Comparison of ENCODE assay signal across 11 mouse cellular contexts in the genomic region with DNA sequence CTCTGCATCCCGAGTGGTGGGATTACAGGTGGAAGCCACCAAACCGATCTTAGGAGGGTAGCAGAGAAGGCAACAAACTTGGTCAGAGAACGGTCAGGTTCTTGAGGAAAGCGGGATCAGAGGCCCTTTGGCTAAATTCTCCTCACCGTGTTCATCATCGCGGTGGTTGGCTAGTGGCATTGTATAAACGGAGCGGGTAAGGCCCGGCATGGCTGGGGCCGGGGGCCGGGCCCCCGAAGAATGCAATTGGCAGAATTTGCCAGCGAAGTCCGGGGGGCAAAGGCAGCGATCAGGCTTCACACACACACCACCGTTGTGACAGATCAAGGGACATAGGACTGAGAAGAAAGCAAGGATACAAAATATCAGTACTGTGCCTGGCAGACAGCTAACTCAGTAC. TPM values are rescaled to one million over a fixed set of nuclear protein-coding genes. Genes with fewer than 3 reads are reported as not detected.
DNase-seq lines count a peak whose midpoint lies in the region; ATAC-seq and TF ChIP-seq lines count a peak whose summit lies in the region.
"Had no signal": no experiment of that assay in that cellular context is flagged by ENCODE, and none has a peak within 500 bp of the region (broad histone marks: within the 10 kb centered on the region; RNA-seq: fewer than 3 reads in every experiment).

No protein-coding gene starts in this region.

- TF ChIP-seq EP300 in CH12.LX (IDR thresholded peaks at IDR 0.05; ENCODE audit: low read length) = no peak

- peak overlapping the region; percentile 35; the same call in 1 of the 2 replicates for H3K4me3 ChIP-seq in hindbrain, embryonic 13.5 days
- no peak overlapping the region for H3K4me3 ChIP-seq in hindbrain, embryonic 11.5 days (ENCODE audit: low read depth, low read length)
- peak overlapping the region in 2 of 3 experiments; percentile 50 to 66 for H3K4me3 ChIP-seq in CH12.LX (replicated peaks in 1 of 3; ENCODE audit: low read depth in 2 of 3, low read length in 2 of 3, poor library complexity in 1 of 3)
- peak overlapping the region; percentile 65; the same call in 1 of the 2 replicates for H3K4me3 ChIP-seq in brown adipose tissue, adult 24 weeks (ENCODE audit: insufficient read depth, low read depth, low read length)
- peak overlapping the region; percentile 55 for H3K4me3 ChIP-seq in liver, embryonic 12.5 days
- no peak overlapping the region for H3K4me3 ChIP-seq in midbrain, postnatal 0 days (ENCODE audit: low read depth, low read length)

- TF ChIP-seq CTCF in CH12.LX (conservative IDR thresholded peaks at IDR 0.05 in 1 of 2, IDR thresholded peaks at IDR 0.05 in 1 of 2; ENCODE audit: low read depth in 2 of 2, low read length in 2 of 2) = no peak
- TF ChIP-seq CTCF in midbrain, postnatal 0 days (IDR thresholded peaks at IDR 0.05) = no peak

- H3K79me2 ChIP-seq in CH12.LX (replicated peaks; ENCODE audit: control insufficient read depth, extremely low read depth, insufficient read depth, poor library complexity, severe bottlenecking) = no peaks in the 10 kb centered on the region

- H3K9ac ChIP-seq in hindbrain, embryonic 13.5 days = no peak overlapping the region
- no peak overlapping the region for H3K9ac ChIP-seq in hindbrain, embryonic 11.5 days (ENCODE audit: low read depth, low read length)
- no peak overlapping the region for H3K9ac ChIP-seq in CH12.LX (ENCODE audit: insufficient read depth, low read depth)
- no peak overlapping the region for H3K9ac ChIP-seq in liver, embryonic 12.5 days
- no peak overlapping the region for H3K9ac ChIP-seq in midbrain, postnatal 0 days (replicated peaks; ENCODE audit: low read length, poor library complexity, severe bottlenecking)

- dilution Hi-C loops in CH12.LX (cut with MboI; ENCODE audit: extremely low pct_ligation_motif_present, extremely low pct_unique_long_range_greater_than_20kb, low sequenced_read_pairs) = no loop called here

- no peak for ATAC-seq in hindbrain, embryonic 13.5 days (ENCODE audit: low FRiP score)
- no peak for ATAC-seq in hindbrain, embryonic 11.5 days (ENCODE audit: low FRiP score)
- ATAC-seq in liver, embryonic 12.5 days = no peak
- ATAC-seq in midbrain, postnatal 0 days (ENCODE audit: low FRiP score) = no peak

- WGBS in hindbrain, embryonic 13.5 days = 24% methylated on average over 17 of the region's 17 CpGs
- 23% methylated on average over 17 of the region's 17 CpGs for WGBS in hindbrain, embryonic 11.5 days
- WGBS in liver, embryonic 12.5 days (ENCODE audit: insufficient replicate concordance) = 18% methylated on average over 17 of the region's 17 CpGs
- 30% methylated on average over 17 of the region's 17 CpGs for WGBS in midbrain, postnatal 0 days

- no peak overlapping the region for H3K4me2 ChIP-seq in hindbrain, embryonic 13.5 days
- H3K4me2 ChIP-seq in hindbrain, embryonic 11.5 days (replicated peaks; ENCODE audit: low read depth, low read length) = no peak overlapping the region
- H3K4me2 ChIP-seq in CH12.LX (ENCODE audit: insufficient read depth, low read depth, poor library complexity, severe bottlenecking) = peak overlapping the region; percentile 79
- peak overlapping the region; percentile 75 for H3K4me2 ChIP-seq in liver, embryonic 12.5 days
- H3K4me2 ChIP-seq in midbrain, postnatal 0 days (ENCODE audit: low read depth, low read length, poor library complexity, severe bottlenecking) = no peak overlapping the region; the same call in 1 of the 2 replicates

- no peak overlapping the region for H3K27ac ChIP-seq in hindbrain, embryonic 13.5 days
- no peak overlapping the region for H3K27ac ChIP-seq in hindbrain, embryonic 11.5 days (ENCODE audit: low read depth, low read length)
- no peak overlapping the region for H3K27ac ChIP-seq in CH12.LX (ENCODE audit: insufficient read depth, low read depth)
- no peak overlapping the region for H3K27ac ChIP-seq in brown adipose tissue, adult 24 weeks (replicated peaks; ENCODE audit: low read depth, low read length)
- H3K27ac ChIP-seq in liver, embryonic 12.5 days = no peak overlapping the region
- H3K27ac ChIP-seq in midbrain, postnatal 0 days (ENCODE audit: low read depth, low read length) = no peak overlapping the region

- no peak for TF ChIP-seq RAD21 in CH12.LX (IDR thresholded peaks at IDR 0.05; ENCODE audit: low read depth, low read length)

- no peaks in the 10 kb centered on the region for H3K9me3 ChIP-seq in hindbrain, embryonic 13.5 days
- H3K9me3 ChIP-seq in hindbrain, embryonic 11.5 days (ENCODE audit: control insufficient read depth, low read length) = no peaks in the 10 kb centered on the region
- no peaks in the 10 kb centered on the region for H3K9me3 ChIP-seq in CH12.LX (replicated peaks; ENCODE audit: low read length)
- H3K9me3 ChIP-seq in liver, embryonic 12.5 days (replicated peaks) = no peaks in the 10 kb centered on the region
- no peaks in the 10 kb centered on the region for H3K9me3 ChIP-seq in midbrain, postnatal 0 days (ENCODE audit: low read length)

- H3K27me3 ChIP-seq in hindbrain, embryonic 13.5 days = peaks cover 100% of the 10 kb centered on the region
- H3K27me3 ChIP-seq in hindbrain, embryonic 11.5 days (ENCODE audit: control insufficient read depth, insufficient read depth, low read length) = peaks cover 98% of the 10 kb centered on the region
- H3K27me3 ChIP-seq in CH12.LX (replicated peaks) = peaks cover 32% of the 10 kb centered on the region
- peaks cover 100% of the 10 kb centered on the region for H3K27me3 ChIP-seq in liver, embryonic 12.5 days (replicated peaks)
- H3K27me3 ChIP-seq in midbrain, postnatal 0 days (ENCODE audit: insufficient read depth, low read length) = peaks cover 80% of the 10 kb centered on the region

- no peak for DNase-seq in hindbrain, embryonic 11.5 days (ENCODE audit: low spot score)
- DNase-seq in CH12.LX (ENCODE audit: extremely low read depth) = no peak
- DNase-seq in right cerebral cortex, postnatal 10 days (ENCODE audit: low spot score in 2 of 2) = no peak
- DNase-seq in midbrain, postnatal 0 days (ENCODE audit: low spot score) = no peak
- DNase-seq in kidney, postnatal 36 days = no peak

- peaks cover 64% of the 10 kb centered on the region for H3K4me1 ChIP-seq in hindbrain, embryonic 13.5 days (replicated peaks)
- peaks cover 24% of the 10 kb centered on the region for H3K4me1 ChIP-seq in hindbrain, embryonic 11.5 days (replicated peaks; ENCODE audit: control insufficient read depth, insufficient read depth, low read length)
- peaks cover 4 to 37% of the 10 kb centered on the region in 2 experiments for H3K4me1 ChIP-seq in CH12.LX (ENCODE audit: control insufficient read depth in 1 of 2, insufficient read depth in 2 of 2)
- H3K4me1 ChIP-seq in brown adipose tissue, adult 24 weeks (ENCODE audit: control insufficient read depth, insufficient read depth, insufficient read length, low read length) = peaks cover 24% of the 10 kb centered on the region
- peaks cover 62% of the 10 kb centered on the region for H3K4me1 ChIP-seq in liver, embryonic 12.5 days
- H3K4me1 ChIP-seq in midbrain, postnatal 0 days (ENCODE audit: insufficient read depth, low read length) = peaks cover 5% of the 10 kb centered on the region; the same call in 1 of the 2 replicates

- in situ Hi-C loops in CH12.LX (cut with MboI; ENCODE audit: low pct_ligation_motif_present, low pct_unique_long_range_greater_than_20kb, low sequenced_read_pairs) = loop anchor here (10.0 kb wide), 1 partner anchor 195 kb away; a partner anchor contains a TSS

- no peak for TF ChIP-seq POLR2A in CH12.LX (IDR thresholded peaks at IDR 0.05; ENCODE audit: low read depth, low read length)

- H3K36me3 ChIP-seq in hindbrain, embryonic 13.5 days = no peaks in the 10 kb centered on the region
- no peaks in the 10 kb centered on the region for H3K36me3 ChIP-seq in hindbrain, embryonic 11.5 days (ENCODE audit: control insufficient read depth, insufficient read depth, low read length)
- H3K36me3 ChIP-seq in CH12.LX (replicated peaks in 1 of 2; ENCODE audit: control insufficient read depth in 1 of 2, insufficient read depth in 1 of 2, low read length in 1 of 2) = no peaks in the 10 kb centered on the region
- H3K36me3 ChIP-seq in liver, embryonic 12.5 days = no peaks in the 10 kb centered on the region
- H3K36me3 ChIP-seq in midbrain, postnatal 0 days (ENCODE audit: insufficient read depth, low read length) = no peaks in the 10 kb centered on the region

RNA-seq across cellular contexts. Expression of a gene that starts 7.5 kb away (rescaled TPM):
- polyA plus RNA-seq in hindbrain, embryonic 13.5 days (2015; fragmentation: Nextera tagmentation; extraction: Ambion mirVana) = 5.4 and 6.0 TPM in 2 replicates
- 2.4 and 3.9 TPM in 2 replicates for polyA plus RNA-seq in hindbrain, embryonic 11.5 days (2014; fragmentation: Nextera tagmentation; extraction: Ambion mirVana)
- 1.8 and 2.6 TPM in 2 replicates for total RNA-seq in CH12.LX (2012; rRNA removed)
- 0.16 and 0.43 TPM in 2 replicates for total RNA-seq in CH12.LX (2014; rRNA removed)
- polyA plus RNA-seq in CH12.LX (2012; ENCODE audit: insufficient read length, low read depth) = 1.2 and 1.5 TPM in 2 replicates
- 22.8 and 25.9 TPM in 2 replicates for polyA plus RNA-seq in brown adipose tissue, adult 24 weeks (2012; ENCODE audit: insufficient read depth, insufficient read length, missing spikeins)
- polyA plus RNA-seq in liver, embryonic 12.5 days (2016; fragmentation: Nextera tagmentation; extraction: Ambion mirVana) = 5.7 TPM in 2 replicates
- 25.3 and 44.3 TPM in 2 replicates for total RNA-seq in midbrain, postnatal 0 days (2014; rRNA removed)
- polyA plus RNA-seq in midbrain, postnatal 0 days (2015; fragmentation: Nextera tagmentation; extraction: Ambion mirVana) = 13.6 and 16.0 TPM in 2 replicates

RNA-seq across cellular contexts. Expression of a gene that starts 25.8 kb away (rescaled TPM):
- 61.8 and 62.5 TPM in 2 replicates for polyA plus RNA-seq in hindbrain, embryonic 13.5 days (2015; fragmentation: Nextera tagmentation; extraction: Ambion mirVana)
- 51.5 and 56.7 TPM in 2 replicates for polyA plus RNA-seq in hindbrain, embryonic 11.5 days (2014; fragmentation: Nextera tagmentation; extraction: Ambion mirVana)
- total RNA-seq in CH12.LX (2012; rRNA removed) (26.2 and 30.8 TPM in 2 replicates), CH12.LX (2014; rRNA removed) (17.7 and 23.3 TPM in 2 replicates)
- 50.0 and 62.8 TPM in 2 replicates for polyA plus RNA-seq in CH12.LX (2012; ENCODE audit: insufficient read length, low read depth)
- polyA plus RNA-seq in brown adipose tissue, adult 24 weeks (2012; ENCODE audit: insufficient read depth, insufficient read length, missing spikeins) = 11.6 TPM in 2 replicates
- polyA plus RNA-seq in liver, embryonic 12.5 days (2016; fragmentation: Nextera tagmentation; extraction: Ambion mirVana) = 32.1 and 36.1 TPM in 2 replicates
- 36.3 and 42.7 TPM in 2 replicates for total RNA-seq in midbrain, postnatal 0 days (2014; rRNA removed)
- 24.1 and 25.1 TPM in 2 replicates for polyA plus RNA-seq in midbrain, postnatal 0 days (2015; fragmentation: Nextera tagmentation; extraction: Ambion mirVana)

RNA-seq across cellular contexts. Expression of a gene that starts 27.2 kb away (rescaled TPM):
- not detected in 2 replicates for polyA plus RNA-seq in hindbrain, embryonic 13.5 days (2015; fragmentation: Nextera tagmentation; extraction: Ambion mirVana)
- 0.33 and 0.57 TPM in 2 replicates for polyA plus RNA-seq in hindbrain, embryonic 11.5 days (2014; fragmentation: Nextera tagmentation; extraction: Ambion mirVana)
- 1.3 and 1.9 TPM in 2 replicates for total RNA-seq in CH12.LX (2012; rRNA removed)
- total RNA-seq in CH12.LX (2014; rRNA removed) = 0.95 and 2.2 TPM in 2 replicates
- 1.2 and 2.8 TPM in 2 replicates for polyA plus RNA-seq in CH12.LX (2012; ENCODE audit: insufficient read length, low read depth)
- 3.5 TPM in 1 of 2 replicates, not detected in the other for polyA plus RNA-seq in brown adipose tissue, adult 24 weeks (2012; ENCODE audit: insufficient read depth, insufficient read length, missing spikeins)
- not detected in 2 replicates for polyA plus RNA-seq in liver, embryonic 12.5 days (2016; fragmentation: Nextera tagmentation; extraction: Ambion mirVana)
- not detected in 2 replicates for total RNA-seq in midbrain, postnatal 0 days (2014; rRNA removed)
- not detected in 2 replicates for polyA plus RNA-seq in midbrain, postnatal 0 days (2015; fragmentation: Nextera tagmentation; extraction: Ambion mirVana)
- total RNA-seq: gastrocnemius, postnatal 36 days; layer of hippocampus, postnatal 25 days had no signal
- polyA plus RNA-seq: neural tube, embryonic 11.5 days had no signal

Comparison
In these comparisons a context has a peak if more than half of its experiments do, and no peak if none do; other contexts are left out.
1. H3K4me3 ChIP-seq: peak in hindbrain, embryonic 13.5 days (single experiment), CH12.LX (2 of 3), brown adipose tissue, adult 24 weeks (single experiment) and liver, embryonic 12.5 days (single experiment); none in hindbrain, embryonic 11.5 days (single experiment) and midbrain, postnatal 0 days (single experiment).
2. H3K4me2 ChIP-seq: peak in CH12.LX (single experiment) and liver, embryonic 12.5 days (single experiment); none in hindbrain, embryonic 13.5 days (single experiment), hindbrain, embryonic 11.5 days (single experiment) and midbrain, postnatal 0 days (single experiment).